Mouse (Mus musculus) midbrain, postnatal 0 days (tissue): ENCODE data around the gene Kctd18. TPM values are rescaled to one million over a fixed set of nuclear protein-coding genes. Genes with fewer than 3 reads are reported as not detected.

Experiments
- ATAC-seq: fragments of 200-750 bp; cut with Nextera tagmentation; 2 replicates; pipeline ENCODE4 v1.8.0; 2017; ENCODE audit warnings: moderate number of reproducible peaks, mild to moderate bottlenecking, moderate TSS enrichment, moderate library complexity; ENCODE audit not compliant: low FRiP score
- DNase-seq: peaks from one replicate; pipeline ENCODE4 v3.0.0-alpha.2; 2015; ENCODE audit warnings: low spot score
- H3K27ac ChIP-seq: fragments of 300-500 bp; sonication (generic); 2 replicates; pipeline ENCODE4 v1.5.1; 2014; ENCODE audit warnings: low read depth, mild to moderate bottlenecking, low read length, mixed read lengths
- H3K27me3 ChIP-seq: fragments of 300-500 bp; sonication (generic); 2 replicates; pipeline ENCODE4 v1.6.1; 2014; ENCODE audit warnings: low read length, control low read depth, mixed read lengths; ENCODE audit not compliant: insufficient read depth
- H3K36me3 ChIP-seq: fragments of 300-500 bp; sonication (generic); 2 replicates; pipeline ENCODE4 v1.6.1; 2014; ENCODE audit warnings: low read length, control low read depth, mixed read lengths; ENCODE audit not compliant: insufficient read depth
- H3K4me1 ChIP-seq: fragments of 300-500 bp; sonication (generic); 2 replicates; pipeline ENCODE4 v1.6.1; 2014; ENCODE audit warnings: mild to moderate bottlenecking, control low read depth, antibody characterized with exemption, low read length, mixed read lengths; ENCODE audit not compliant: insufficient read depth
- H3K4me2 ChIP-seq: fragments of 300-500 bp; sonication (generic); 2 replicates; pipeline ENCODE4 v1.6.1; 2014; ENCODE audit warnings: low read depth, mild to moderate bottlenecking, low read length, mixed read lengths; ENCODE audit not compliant: poor library complexity, severe bottlenecking
- H3K4me3 ChIP-seq: fragments of 300-500 bp; sonication (generic); 2 replicates; pipeline ENCODE4 v1.5.1; 2014; ENCODE audit warnings: low read depth, mild to moderate bottlenecking, low read length, moderate library complexity
- H3K9ac ChIP-seq: fragments of 300-500 bp; sonication (generic); replicated peaks from 2 replicates; pipeline ENCODE4 v1.6.1; 2014; ENCODE audit warnings: mild to moderate bottlenecking, low read length, moderate library complexity, mixed read lengths; ENCODE audit not compliant: poor library complexity, severe bottlenecking
- H3K9me3 ChIP-seq: fragments of 300-500 bp; sonication (generic); 2 replicates; pipeline ENCODE4 v1.6.1; 2016; ENCODE audit warnings: low read length, control low read depth
- CTCF ChIP-seq: IDR thresholded peaks from 2 replicates; pipeline ENCODE4 v1.5.1; 2016; ENCODE audit warnings: antibody characterized with exemption, mild to moderate bottlenecking
- WGBS: fragments of 180-500 bp; shearing (Covaris S2); extraction: QIAGEN DNeasy Blood & Tissue Kit; methylation state at CpG from one replicate; pipeline ENCODE4 v1.1.7; 2014; 5-methylcytosine and 5-hydroxymethylcytosine counted together
- polyA plus RNA-seq: library from polyadenylated mRNA; unstranded; fragments of >200 nt; fragmentation: Nextera tagmentation; extraction: Ambion mirVana; gene quantifications from 2 replicates; pipeline ENCODE4 v1.2.1, GENCODE M21; 2015
- total RNA-seq: library from RNA; depleted of rRNA; stranded (reverse); fragments of >200 nt; gene quantifications from 2 replicates; pipeline ENCODE4 v1.2.3, GENCODE M21; 2014

The Kctd18 gene
- total and polyA plus RNA-seq, 2 experiments from 2014 or later: 29.8 to 40.7 TPM

DNA sequence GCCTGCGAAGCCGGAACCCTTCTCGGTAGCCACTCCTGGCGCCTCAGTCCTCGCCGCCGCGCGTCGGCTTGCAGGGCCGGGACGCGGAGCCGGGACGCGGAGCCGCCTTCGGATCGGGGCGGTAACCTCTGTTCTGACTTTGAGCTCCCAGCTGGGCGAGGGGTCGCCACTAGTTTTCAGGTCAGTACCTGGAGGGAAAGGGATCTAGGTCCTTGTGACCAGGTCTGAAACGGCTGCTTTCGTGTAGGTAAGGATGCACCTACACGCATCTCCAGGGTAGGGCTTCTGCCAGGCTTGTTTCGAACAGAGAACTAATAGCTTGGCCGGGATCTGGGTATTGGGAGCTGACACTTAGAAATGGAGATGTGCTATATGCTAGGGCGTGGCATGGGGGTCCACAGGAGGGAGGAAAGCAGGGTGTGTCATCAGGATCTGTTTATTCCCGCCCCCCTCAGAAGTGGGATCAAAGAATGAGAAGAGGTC is 22.6 kb downstream of the Kctd18 start:
- Histone ChIP-seq H3K9ac (0 out of 2 replicates have a peak overlapping the region, but pooled peaks have one; percentile 39), H3K27ac (no peak overlapping the region), H3K4me2 (peak overlapping the region; percentile 98), H3K36me3 (no peaks in the 10 kb centered on the region), H3K9me3 (no peaks in the 10 kb centered on the region), H3K4me3 (peak overlapping the region; percentile 91), H3K27me3 (no peaks in the 10 kb centered on the region), H3K4me1 (no peaks in the 10 kb centered on the region)
- TF ChIP-seq CTCF: no peak
- ATAC-seq (peak; percentile 38), DNase-seq (peak; percentile 5)
- WGBS: under 1% methylated on average over 29 of the region's 29 CpGs

GRCm38 (mm10) chr1:57995432-57996132 is 23.2 kb downstream of the Kctd18 start, which contains the start of gene Sgo2a:
Gene Sgo2a (plus strand): TSS chr1:57995971.
- no peaks in the 10 kb centered on the region for H3K36me3 ChIP-seq
- peak within 1 kb of the TSS; percentile 55 for H3K9ac ChIP-seq
- no peaks in the 10 kb centered on the region for H3K27me3 ChIP-seq
- ATAC-seq (peak; percentile 99), DNase-seq (peak; percentile 98)
- H3K4me1 ChIP-seq: no peaks in the 10 kb centered on the region
- peak within 1 kb of the TSS; percentile 91 for H3K4me3 ChIP-seq
- no peak for TF ChIP-seq CTCF
- H3K4me2 ChIP-seq: peak within 1 kb of the TSS; percentile 98
- H3K9me3 ChIP-seq: no peaks in the 10 kb centered on the region
- peak within 1 kb of the TSS; percentile 92 for H3K27ac ChIP-seq
- WGBS: 8% methylated on average over 30 of the region's 30 CpGs

GRCm38 (mm10) chr1:57991277-57991676 is 27.5 kb downstream of the Kctd18 start:
- no peak overlapping the region for H3K4me2 ChIP-seq
- no peak overlapping the region for H3K9ac ChIP-seq
- WGBS: 83% methylated on average over 2 of the region's 2 CpGs
- H3K9me3 ChIP-seq: no peaks in the 10 kb centered on the region
- H3K27me3 ChIP-seq: no peaks in the 10 kb centered on the region
- ATAC-seq: no peak
- no peak overlapping the region for H3K27ac ChIP-seq
- H3K36me3 ChIP-seq: no peaks in the 10 kb centered on the region
- H3K4me1 ChIP-seq: no peaks in the 10 kb centered on the region
- no peak for TF ChIP-seq CTCF
- no peak overlapping the region for H3K4me3 ChIP-seq
- no peak for DNase-seq

DNA sequence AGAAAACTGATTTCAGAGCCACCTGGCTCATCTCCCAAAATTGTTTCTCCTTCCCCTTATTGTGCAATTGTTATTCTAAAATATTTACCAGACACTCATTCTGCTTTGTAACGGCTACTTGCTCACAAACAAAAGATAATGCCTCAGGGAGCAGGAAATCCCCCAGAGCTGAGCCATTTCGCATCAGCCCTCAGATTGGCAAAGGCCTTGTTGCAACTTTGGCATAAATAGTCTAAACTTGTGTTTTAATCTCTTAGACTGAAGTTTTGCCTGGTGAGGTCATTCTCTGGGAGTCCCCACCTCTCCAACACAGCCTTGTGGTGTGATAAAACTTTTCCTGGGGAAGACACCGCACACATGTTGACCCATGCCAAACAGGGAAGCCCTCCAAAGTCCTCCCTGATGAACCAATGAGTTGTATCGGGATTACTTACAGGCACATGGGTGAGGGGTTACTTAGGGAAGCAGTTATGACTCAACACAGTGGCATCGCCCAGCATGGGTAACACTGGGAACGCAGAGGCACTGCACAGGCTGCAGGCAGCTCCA is 29.6 kb downstream of the Kctd18 start:
- no peaks in the 10 kb centered on the region for H3K36me3 ChIP-seq
- 51% methylated on average over 6 of the region's 6 CpGs for WGBS
- DNase-seq (no peak), ATAC-seq (no peak)
- H3K27me3 ChIP-seq: no peaks in the 10 kb centered on the region
- no peaks in the 10 kb centered on the region for H3K9me3 ChIP-seq
- H3K4me3 ChIP-seq: no peak overlapping the region
- H3K4me2 ChIP-seq: no peak overlapping the region
- no peaks in the 10 kb centered on the region for H3K4me1 ChIP-seq
- H3K27ac ChIP-seq: no peak overlapping the region
- no peak for TF ChIP-seq CTCF
- H3K9ac ChIP-seq: no peak overlapping the region

GRCm38 (mm10) chr1:57976860-57977259 is 41.9 kb downstream of the Kctd18 start:
- H3K4me3 ChIP-seq: no peak overlapping the region
- no peaks in the 10 kb centered on the region for H3K4me1 ChIP-seq
- no peak overlapping the region for H3K9ac ChIP-seq
- no peak for DNase-seq
- WGBS: 90% methylated on average over 3 of the region's 3 CpGs
- no peaks in the 10 kb centered on the region for H3K27me3 ChIP-seq
- no peak for ATAC-seq
- H3K36me3 ChIP-seq: no peaks in the 10 kb centered on the region
- no peak for TF ChIP-seq CTCF
- H3K9me3 ChIP-seq: no peaks in the 10 kb centered on the region
- no peak overlapping the region for H3K27ac ChIP-seq
- no peak overlapping the region for H3K4me2 ChIP-seq

DNA sequence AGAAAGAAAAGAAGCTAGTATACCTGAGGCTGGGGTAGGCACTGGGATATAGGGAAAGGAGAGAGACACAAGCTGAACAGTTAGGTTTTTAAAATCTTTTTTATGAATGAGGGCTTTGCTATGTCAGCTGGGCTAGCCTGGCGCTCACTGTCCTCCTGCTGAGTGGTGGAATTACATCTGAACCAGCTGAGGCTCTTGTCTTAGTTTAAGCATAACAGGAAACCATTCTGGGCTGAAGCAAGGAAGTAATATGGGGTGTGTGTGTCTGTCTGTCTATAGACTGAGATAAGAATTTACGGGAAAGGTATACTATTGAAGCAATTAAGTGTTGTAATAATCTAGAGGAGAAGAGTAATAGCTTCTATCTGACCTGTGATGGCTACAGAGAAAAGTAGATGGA is 47.2 kb downstream of the Kctd18 start:
- ATAC-seq: no peak
- Histone ChIP-seq H3K36me3 (no peaks in the 10 kb centered on the region), H3K9me3 (no peaks in the 10 kb centered on the region), H3K4me3 (no peak overlapping the region), H3K4me1 (no peaks in the 10 kb centered on the region), H3K4me2 (no peak overlapping the region), H3K27me3 (no peaks in the 10 kb centered on the region), H3K27ac (no peak overlapping the region), H3K9ac (no peak overlapping the region)
- TF ChIP-seq CTCF: no peak
- DNase-seq: no peak
- 84% methylated on average over 2 of the region's 2 CpGs for WGBS
